Mouse (Mus musculus): ENCODE measurements around the gene Rab4b.

Gene Rab4b

DNA sequence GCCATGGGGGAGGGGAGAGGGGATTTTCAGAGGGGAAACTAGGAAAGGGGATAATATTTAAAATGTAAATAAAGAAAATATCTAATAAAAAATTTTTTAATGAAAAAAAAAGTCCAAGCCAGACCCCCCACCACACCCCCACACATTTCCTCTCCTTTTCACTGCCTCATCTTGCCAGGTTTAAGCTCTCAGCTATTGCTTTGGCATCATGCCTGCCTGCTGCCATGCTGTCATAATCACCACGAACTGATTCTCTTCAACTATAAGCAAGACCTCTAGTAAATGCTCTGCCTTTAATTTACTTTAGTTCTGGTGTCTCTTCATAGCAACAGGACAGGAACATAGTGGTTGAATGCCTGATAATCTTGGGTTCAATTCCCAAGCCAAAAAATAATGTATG lies 3.8 kb upstream of the Rab4b start:
- no peak for DNase-seq

DNA sequence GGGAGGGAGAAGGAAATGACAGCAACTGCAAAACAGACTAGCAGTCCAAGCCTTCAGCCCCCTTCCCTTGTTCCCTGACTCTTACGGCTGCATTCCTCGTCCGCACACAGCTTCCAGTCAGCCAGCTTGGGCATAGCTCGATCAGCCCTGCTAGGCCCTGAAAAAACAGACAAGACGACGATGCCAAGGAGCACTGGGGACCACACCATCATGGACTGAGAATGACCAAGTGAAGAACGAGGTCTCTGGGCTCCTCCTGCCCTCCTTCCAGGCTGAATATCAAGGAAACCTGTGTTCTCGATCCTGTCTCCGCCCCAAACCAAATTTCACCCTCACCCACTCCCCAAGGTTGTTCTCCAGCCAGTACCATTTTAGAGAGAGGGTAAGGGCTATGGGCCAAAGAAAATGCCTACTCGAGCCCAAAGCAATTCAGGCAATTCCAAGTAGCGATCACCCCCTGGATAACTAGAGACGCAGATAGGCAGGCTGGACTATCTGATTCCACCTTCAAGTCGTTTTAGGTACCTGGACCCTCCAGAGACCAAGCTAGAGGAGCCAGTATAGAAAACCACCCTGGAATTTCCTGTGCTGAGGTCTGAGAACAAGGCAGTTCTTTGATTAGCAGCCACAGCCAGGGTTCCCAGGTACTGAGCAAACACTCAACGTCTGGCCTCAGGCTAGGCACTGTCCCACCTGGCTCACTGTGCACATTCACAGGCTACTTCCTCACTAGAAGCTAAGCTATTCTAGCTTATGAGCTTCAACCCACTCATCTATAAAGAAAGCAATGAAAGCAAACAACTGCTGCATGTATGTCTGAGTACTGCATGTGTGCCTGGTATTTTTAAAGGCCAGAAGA lies 2.4 kb upstream of the Rab4b start, which contains the start of the genes Gm21983 and Mia:
TSS of gene Gm21983 (minus strand) at position 250 of the 859 bp plus-strand sequence.
TSS of gene Mia (minus strand) at position 321 of the 859 bp plus-strand sequence.
- DNase-seq, result no peak

DNA sequence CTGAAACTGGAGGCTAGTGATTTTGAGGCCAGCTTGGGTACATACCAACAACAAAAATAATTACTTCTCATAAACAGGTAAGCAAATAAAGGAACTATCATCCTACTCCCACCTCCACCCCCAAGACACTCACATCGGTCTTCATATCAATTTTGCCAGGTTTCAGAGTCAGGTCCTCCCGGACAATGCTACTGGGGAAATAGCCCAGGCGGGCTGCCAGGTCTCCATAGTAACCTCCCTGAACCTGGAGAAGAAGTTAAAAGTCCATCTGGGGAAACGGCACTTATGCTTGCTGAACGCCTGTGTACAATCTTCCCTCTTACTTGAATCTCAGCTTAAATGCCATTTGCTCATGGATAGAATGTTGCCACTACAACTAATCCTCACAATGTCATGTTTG lies 1.3 kb upstream of the Rab4b start:
- peak; percentile 93 for DNase-seq

DNA sequence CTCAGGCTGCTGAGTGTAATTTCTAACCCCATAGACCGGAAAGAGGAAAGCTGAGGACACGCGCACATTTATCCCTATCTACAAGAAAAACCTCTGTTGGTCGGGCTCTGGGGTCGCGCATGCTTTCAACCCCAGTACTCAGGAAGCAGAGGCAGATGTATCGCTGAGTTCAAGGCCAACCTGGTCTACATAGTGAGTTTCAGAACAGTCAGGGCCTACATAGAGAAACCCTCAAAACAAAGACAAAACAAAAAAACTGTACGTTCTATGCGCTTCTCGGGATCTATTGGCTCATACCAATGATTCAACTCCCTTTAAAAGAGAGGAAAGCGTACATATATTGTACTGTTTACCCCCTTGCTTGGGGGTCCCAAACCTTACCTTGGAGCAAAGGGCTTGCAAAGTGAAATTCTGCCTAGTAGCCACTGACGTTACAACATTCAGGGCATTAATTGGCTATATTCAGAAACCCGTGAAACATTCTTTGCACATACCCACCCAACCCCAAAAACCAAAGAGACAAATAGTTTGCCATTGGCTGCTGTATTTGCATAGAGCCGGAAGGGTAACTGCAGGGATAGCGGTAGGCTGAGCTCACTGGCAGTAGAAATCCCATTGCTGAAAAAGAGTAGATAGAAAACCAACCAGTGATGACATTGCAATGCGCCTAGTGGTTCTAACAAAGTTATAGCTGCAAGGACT lies 672 bp upstream of the Rab4b start:
- no peak for DNase-seq

DNA sequence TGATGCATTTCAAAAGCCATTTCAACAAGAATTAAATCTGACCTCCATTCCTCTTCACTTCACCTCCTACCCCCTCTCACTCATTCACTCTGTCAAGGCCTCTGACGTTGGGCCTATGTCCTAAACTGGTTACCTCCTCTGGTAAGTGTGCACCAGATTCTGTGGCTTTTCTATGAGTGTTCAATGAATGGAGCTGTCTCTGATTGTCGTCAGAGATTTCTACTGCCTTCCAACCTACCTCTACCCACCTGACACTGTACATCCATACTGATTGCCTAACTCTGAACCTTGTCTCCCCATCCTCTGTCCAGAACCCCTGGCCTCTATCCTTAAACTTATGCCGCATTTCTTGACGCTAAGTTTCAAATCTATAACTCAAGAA lies 763 bp downstream of the Rab4b start:
- DNase-seq, result no peak

DNA sequence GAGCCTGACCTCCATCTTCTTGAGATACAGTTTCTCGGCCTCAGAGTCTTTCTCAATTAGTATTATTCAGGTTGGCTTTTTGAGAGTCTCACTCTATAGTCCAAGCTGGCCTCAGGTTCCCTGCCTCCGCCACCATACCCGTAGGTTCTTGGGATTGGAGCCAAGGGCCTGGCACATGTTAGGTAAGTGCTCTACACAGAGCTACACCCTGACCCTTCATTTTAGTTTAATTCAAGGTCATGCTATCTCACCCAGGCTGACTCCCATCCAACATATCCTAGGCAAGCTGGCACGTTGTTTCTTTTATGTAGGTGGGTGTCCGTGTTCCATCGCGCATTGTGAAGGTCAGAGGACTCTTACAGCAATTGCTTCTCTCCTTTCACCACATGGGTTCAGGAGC lies 3.8 kb downstream of the Rab4b start:
- no peak for DNase-seq

DNA sequence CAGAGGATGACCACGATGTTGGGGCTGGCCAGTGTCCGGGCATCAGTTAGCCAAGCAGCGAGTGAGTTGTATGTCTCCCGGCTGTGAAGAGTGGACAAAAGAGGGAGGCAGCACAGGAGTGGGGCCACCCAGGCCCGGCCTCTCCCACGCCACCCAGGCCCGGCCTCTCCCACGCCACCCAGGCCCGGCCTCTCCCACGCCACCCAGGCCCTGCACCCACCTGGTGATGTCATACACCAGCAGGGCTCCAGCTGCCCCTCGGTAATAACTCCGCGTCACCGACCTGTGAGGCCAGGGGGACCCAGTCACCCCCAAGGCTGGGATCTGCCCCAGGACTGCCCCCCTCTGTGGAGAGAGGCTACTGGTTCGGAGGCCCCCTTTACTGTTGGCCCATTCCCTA lies 4.2 kb downstream of the Rab4b start:
- no peak for DNase-seq

DNA sequence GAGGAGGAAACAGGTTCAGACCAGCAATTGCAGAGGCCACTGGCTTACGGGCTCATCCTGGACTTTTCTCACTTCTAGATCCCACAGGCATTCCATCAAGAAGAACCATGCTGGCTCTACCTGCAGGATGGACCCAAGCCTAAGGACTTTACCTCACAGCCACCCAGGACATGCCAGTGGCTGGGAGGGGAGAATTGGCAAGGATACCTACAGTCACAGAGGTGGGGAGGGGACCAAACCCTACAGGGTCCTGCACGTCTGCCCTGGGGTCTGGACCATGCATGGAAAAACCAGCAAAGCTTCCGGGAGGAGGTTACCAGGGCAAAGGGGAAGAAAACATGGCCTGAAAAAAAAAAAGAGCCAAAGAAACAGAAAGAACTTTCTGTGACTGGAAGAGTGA lies 7.7 kb downstream of the Rab4b start:
- DNase-seq, result no peak

DNA sequence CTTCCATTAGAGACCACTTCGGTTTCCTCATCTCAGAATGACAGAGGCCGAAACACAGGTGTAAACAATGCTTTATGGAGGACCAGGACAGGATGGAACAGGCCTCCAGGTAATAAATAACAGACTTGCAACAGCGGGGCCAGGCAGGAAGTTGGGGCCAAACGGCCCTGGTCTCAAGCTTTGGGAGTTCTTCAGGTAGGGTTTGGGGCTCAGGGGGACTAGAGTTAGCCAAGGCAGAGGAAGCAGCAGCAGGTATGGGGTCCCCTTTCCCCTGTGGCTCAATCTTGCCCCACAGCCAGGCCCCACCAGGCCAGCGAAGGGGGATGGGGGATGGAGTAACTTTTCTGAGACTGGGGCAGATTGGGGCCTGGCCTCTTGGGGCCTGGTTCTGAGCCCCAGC lies 10.3 kb downstream of the Rab4b start:
- peak in 1 of 2 experiments; percentile 61 for DNase-seq

DNA sequence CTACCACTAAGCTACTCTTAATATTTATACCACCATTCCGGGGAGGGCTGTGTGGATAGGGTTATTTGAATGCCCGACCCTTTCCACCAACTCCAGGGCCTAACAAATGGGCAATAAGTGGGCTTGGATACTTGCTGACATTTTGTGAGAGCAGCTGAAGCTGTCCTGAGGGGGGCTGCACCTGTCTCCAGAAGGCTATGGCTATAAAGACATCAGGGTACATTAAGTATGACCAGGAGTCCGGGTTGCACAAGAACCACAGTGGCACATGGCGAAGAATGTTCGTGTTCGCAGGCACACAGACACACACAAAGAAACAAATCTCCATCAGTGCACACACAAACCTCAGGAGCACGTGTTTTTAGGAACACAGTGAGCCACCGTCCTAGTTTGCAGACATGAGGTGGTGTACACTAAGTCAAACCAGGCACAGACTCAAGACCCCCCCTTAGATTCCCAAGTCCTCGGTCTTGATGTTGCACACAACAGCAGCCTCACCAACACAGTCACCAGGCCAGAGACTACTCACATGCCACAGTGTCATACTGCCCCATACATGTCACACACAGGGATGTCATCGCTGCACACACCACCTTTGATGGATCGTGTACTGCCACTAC lies 11.1 kb downstream of the Rab4b start:
- peak in 1 of 2 experiments; percentile 44 for DNase-seq

DNA sequence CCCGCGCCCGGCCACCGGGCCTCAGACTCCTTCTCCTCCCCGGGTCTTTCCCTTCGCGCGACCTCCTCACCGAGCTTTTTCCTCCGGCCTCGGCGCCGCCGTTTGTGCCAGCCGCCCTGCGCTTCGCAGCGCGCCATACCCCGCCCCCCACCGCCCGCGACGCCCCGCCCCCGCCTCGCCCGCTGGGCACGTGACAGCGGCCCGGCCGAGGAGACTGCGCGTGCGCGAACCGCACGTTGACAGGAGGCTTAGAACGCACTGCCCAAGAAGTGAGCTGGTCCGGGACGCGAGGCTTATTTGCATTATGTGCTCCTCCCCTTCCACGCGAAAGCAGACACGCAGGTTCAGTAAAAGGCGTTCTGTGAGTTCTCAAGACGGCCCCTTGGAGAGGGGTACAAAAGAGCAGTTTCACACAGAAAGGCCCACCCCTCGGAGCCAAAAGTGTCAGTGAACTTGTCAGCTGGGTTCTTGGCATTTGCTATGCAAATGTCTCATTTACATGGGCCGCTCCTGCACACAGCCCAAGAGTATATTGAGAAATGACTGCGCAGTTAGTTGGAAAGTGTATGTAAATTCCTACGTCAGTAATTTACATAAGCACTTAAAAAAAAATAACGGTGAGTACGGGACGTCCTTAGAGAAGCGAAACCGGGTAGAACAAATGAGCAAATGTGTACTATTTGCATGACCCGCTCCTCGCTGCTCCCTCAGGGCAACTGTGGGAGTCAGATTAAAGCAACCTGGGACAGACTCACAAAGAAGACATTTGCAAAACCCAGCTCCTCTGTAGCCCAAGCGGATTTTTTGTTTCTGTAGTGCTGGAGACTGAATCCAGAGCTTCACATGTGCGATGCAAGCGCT lies 11.9 kb downstream of the Rab4b start, which contains the start of gene Egln2:
TSS of gene Egln2 (minus strand) at position 189 of the 861 bp plus-strand sequence.
- peak; percentile 97 to 98 for DNase-seq

DNA sequence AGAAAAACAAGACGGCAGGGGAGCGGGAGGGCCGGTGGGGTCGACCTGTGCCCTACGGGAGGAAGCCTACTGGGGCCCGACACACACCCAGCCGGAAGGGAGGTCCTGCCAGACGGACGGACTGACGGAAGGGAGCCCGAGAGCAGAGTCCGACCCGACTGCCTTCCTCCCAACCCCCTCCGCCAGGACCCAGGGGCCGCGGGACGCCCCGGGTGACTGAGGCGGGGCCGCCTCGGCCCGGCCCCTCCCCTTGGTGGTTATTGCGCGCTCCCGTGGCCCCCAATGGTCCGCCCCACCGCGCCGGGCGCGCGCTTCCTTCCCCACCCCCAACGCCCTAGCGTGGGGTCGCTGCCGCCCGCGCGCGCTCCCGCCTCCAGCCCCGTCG lies 12.5 kb downstream of the Rab4b start:
- peak; percentile 91 to 97 for DNase-seq

DNA sequence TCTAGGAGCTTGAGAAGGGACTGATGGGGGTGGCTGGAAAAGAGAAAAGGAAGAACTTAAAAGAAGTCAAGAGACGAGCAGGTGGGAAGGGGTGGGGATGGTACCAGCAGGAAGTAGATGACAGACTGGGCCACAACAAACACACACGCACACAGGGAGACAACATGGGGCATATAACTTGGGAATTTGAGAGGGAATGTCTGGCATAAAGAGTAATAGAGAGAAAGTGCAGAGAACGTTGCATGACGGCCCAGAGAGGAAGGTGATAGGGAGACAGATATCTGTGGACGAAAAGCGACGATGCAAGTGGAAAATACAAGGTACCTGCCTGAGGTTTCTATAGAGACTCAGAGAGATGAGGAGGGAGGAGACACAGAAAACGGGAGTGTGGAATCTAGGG lies 13.0 kb downstream of the Rab4b start:
- no peak for DNase-seq

DNA sequence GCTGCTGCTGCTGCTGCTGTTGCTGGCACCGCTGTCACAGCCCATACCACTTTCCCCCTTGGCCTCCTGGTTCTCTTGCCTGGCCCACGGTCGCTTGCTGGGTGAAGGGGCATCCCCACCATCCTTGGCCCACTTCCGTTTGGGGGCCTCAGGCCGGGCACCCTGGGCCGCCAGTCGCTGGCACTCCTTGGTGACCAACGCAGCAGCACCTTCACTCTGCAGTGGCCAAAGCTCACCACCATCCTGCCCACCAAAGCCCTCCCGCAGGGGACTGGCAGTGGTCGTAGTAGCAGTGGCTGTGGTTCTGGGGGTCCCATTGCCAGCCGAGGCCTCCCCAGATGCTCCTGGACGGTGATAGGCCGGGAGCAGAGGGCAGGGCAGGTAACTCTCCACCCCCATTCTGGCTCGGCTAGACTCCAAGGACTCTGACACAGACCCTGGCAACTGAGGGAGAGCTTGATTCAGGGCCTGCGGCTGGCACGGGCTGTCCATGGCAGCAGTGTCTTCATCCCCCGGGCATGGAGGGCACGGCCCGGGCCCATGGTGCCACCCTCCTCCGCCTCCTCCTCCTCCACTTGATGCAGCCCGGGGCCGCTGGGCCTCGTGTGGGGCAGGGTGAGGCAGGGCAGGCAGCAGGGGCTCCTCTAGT lies 13.6 kb downstream of the Rab4b start:
- DNase-seq, result peak; percentile 58 to 80

DNA sequence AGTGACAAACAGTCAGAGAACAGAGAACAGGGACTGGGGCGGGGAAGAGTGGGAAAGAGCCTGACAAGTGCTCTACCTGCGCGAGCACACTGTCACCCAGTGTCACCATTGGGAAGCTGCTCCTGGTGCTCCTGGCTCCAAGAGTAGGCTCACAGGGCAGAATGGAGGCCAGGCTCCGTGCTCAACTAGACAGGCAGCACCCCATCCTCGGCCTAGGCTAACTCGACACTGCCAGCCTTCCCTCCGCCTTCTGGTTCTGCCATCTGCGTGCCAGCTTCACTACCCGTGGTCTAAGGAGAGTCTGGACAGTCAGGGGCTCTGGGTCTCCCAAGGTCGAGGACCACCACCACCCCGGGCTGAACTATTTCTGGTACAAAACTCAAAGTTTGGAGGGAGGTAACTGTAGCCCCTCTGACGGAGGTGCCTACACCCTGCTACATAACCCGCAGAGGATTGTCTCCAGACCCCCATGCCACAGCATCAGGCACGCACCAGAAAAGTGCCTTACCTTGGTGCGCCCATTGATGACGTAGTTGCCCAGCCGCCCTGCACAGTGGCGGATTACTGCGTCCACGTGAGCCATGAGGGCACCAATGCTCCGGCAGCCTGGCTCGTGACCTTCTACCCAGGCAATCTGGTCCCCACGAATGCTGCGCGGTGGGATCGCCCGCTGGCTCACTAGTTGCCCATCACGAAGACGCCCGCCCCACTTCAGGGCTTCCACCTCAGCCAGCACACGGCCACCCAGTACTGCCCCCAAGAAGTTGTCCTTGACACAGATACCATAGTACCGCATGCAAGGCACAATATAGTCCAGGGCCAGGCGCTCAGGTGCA lies 14.4 kb downstream of the Rab4b start:
- peak in 1 of 2 experiments; percentile 77 for DNase-seq

DNA sequence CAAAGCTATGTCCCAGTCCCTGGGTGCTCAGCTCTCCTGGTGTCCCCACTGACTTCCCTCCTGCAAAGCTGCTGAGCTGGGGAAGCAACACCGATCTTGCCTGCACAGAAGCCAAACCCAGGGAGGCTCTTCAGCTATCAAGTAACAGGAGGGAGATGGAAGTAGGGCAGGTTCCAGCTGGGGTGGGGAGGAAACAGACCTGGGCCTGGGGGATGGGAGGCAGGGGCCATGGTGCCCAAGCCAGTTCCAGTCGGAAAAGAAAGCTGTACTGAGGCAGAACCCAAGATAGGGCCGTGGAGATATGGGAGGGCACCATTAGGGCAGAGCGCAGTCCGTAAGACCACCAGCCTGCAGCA lies 15.3 kb downstream of the Rab4b start:
- peak in 1 of 2 experiments; percentile 37 for DNase-seq

DNA sequence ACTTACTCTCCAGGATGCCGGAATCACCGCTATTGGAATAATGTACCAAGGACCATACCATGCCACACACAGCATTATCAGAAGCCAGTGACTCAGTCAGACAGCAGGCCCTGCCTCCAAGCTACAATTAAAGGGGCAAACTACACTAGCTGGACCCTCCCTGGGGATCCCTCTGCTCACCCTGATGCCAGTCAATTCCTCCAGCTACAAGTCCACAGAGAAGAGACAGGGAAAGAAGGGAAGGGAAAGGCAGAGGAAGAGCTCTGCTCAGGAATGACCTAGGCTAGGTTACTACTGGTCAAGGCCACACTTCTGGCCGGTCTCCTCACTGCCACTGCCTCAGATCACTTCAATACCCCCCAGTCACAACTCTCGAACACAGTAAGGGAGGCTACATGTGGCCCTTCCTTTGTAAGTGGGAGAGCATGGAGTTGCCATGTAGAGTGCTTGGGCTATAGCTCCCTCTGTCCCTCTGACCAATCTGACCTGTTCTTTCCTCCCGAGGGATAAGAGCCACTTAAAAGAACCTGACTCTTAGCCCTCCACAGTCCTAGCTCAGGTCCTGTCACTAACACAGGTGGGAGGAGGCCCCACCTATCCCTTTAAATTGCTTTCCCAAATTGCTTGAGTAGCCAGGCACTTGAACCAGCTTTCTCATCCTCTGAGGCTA lies 15.8 kb downstream of the Rab4b start:
- DNase-seq, result no peak

DNA sequence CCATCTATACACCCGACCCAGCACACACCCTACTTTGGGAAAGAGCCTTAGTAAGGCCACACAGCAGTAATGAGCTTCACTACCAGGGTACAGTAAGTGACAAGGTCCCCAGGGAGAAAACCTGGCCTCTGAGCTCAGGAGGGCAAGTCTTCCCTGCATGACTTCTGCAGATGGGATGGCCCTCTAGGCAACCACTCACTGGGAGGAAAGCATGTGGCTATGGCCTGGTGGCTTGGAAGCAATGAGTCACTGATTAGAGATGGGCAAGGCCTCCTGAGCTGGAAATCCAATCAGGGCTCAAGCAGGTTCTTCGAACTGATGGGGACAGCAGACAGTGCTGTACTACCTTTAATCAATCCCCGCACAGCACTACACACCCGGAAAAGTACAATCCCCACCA lies 17.0 kb downstream of the Rab4b start:
- DNase-seq, result peak in 1 of 2 experiments; percentile 61

DNA sequence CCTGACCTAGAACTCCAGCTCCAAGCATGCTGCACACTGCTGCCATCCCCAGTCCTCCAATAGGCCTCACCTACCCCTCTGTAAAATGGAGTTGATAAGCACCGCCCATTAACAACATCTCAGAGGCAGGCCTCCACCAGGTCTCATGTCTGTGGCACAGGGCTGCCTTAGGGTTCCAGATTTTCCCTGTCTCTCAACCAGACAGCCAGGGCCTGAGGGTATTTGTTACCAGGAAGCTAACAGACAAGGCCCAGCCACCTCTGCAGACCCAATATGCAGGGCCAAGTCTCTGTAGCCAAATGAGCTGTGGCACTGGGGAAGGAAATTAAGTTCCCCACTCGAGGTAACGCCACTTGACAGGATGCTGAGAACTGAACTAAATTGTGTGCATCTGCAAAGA lies 17.8 kb downstream of the Rab4b start:
- peak in 1 of 2 experiments; percentile 34 for DNase-seq

DNA sequence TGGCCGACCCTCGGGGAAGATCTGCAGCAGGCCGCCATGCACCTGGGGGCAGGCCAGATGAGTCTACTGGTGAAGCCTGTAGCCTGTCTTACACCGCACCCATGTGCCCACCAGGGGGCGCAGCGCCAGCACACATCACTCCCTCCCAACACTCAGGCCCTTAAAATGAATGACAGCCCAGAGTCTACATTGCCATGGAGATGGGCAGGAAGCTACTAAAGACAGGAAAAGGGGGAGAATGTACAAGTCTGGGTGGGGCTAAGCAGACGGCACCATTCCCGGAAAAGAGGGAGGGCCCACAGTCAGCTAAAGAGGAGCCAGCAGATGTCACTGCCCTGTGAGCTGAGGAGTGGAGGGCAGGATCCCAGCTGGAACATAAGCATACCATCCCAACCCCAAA lies 18.8 kb downstream of the Rab4b start:
- peak; percentile 92 to 94 for DNase-seq

DNA sequence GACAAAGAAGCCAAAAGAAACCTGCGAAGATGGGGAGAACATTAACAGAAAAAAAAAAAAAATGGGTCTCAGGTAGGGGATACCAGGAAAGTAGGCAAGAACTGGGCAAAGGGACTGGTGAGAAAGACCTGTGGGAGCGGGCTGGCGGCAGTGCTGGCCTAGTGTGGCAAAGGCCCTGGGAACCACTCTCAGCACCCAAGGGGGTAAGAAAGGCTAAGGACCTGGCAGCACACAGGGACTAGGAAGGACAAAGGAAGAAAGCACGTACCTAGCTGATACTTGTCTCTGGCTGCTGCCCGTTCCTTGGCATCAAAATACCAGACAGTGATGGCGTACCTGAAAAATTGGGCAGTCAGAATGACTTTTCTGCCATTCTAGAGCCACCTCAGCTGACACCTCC lies 19.4 kb downstream of the Rab4b start:
- DNase-seq, result peak in 1 of 2 experiments; percentile 40
